Mouse (Mus musculus) liver, postnatal 0 days (tissue): ENCODE measurements at regions not wholly inside any gene's neighbourhood (a gene's known extent, or its start where the extent isn't known, plus 50 kb on each side); places are given as distances from the start of the nearest gene placed in this dataset.

Experiments
- CTCF ChIP-seq: sonication (generic); IDR thresholded peaks from 2 replicates; pipeline ENCODE4 v1.5.1; 2016; ENCODE audit warnings: antibody characterized with exemption, low read depth
- EP300 ChIP-seq: IDR thresholded peaks from 2 replicates; pipeline ENCODE4 v1.6.1; 2016; ENCODE audit warnings: antibody characterized with exemption, low read depth, mild to moderate bottlenecking

DNA sequence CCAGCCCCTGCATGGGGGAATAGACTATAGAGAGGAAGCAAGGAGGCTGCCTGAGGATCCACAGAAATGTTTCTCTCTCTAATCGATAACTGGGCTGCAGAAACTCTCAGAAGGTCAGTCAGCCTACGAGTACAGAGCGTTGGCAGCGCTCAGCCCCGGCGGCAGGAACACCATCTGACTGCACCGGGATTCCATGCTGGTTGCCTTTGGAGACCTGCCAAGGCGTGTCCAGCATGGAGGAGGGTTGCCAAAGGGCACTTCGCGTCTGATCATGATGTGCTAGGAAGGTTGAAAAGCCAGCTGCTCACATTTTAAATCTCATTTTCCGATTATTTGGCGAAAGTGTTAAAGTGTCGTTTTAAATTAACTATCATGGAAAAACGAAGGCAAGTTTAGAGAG, 49.9 kb upstream of the Cd83 start:
- TF ChIP-seq CTCF, result no peak
- TF ChIP-seq EP300, result no peak
